Mouse (Mus musculus) forebrain, embryonic 15.5 days (tissue): ENCODE results near the gene Slc27a2. TPM values are rescaled to one million over a fixed set of nuclear protein-coding genes. Genes with fewer than 3 reads are reported as not detected.
"Not testable (repeated sequence)": the region's sequence is repeated elsewhere in the genome, so short reads cannot be mapped to it uniquely, and the experiment has no call there.

Source experiments
- ATAC-seq: fragments of 200-750 bp; cut with Nextera tagmentation; replicated peaks from 2 replicates; pipeline ENCODE4 v1.8.0; 2017; ENCODE audit warnings: mild to moderate bottlenecking, moderate TSS enrichment, moderate library complexity
- H3K27ac ChIP-seq: fragments of 300-500 bp; sonication (generic); replicated peaks from 2 replicates; pipeline ENCODE4 v1.5.1; 2015; ENCODE audit warnings: mild to moderate bottlenecking, inconsistent platforms
- H3K27me3 ChIP-seq: fragments of 300-500 bp; sonication (generic); 2 replicates; pipeline ENCODE4 v1.6.1; 2015; ENCODE audit warnings: inconsistent platforms
- H3K36me3 ChIP-seq: fragments of 300-500 bp; sonication (generic); 2 replicates; pipeline ENCODE4 v1.6.1; 2015; ENCODE audit warnings: mild to moderate bottlenecking, inconsistent platforms
- H3K4me1 ChIP-seq: fragments of 300-500 bp; sonication (generic); 2 replicates; pipeline ENCODE4 v1.6.1; 2015; ENCODE audit warnings: inconsistent platforms
- H3K4me2 ChIP-seq: fragments of 300-500 bp; sonication (generic); replicated peaks from 2 replicates; pipeline ENCODE4 v1.6.1; 2015; ENCODE audit warnings: mild to moderate bottlenecking, inconsistent platforms
- H3K4me3 ChIP-seq: fragments of 300-500 bp; sonication (generic); 2 replicates; pipeline ENCODE4 v1.5.1; 2015; ENCODE audit warnings: mild to moderate bottlenecking, inconsistent platforms
- H3K9ac ChIP-seq: fragments of 300-500 bp; sonication (generic); replicated peaks from 2 replicates; pipeline ENCODE4 v1.6.1; 2015; ENCODE audit warnings: mild to moderate bottlenecking, inconsistent platforms
- H3K9me3 ChIP-seq: fragments of 300-500 bp; sonication (generic); 2 replicates; pipeline ENCODE4 v1.6.1; 2016; ENCODE audit warnings: inconsistent platforms
- WGBS: fragments of 180-500 bp; shearing (Covaris S2); methylation state at CpG from one replicate; pipeline ENCODE4 v1.1.7; 2015; ENCODE audit warnings: mixed read lengths; 5-methylcytosine and 5-hydroxymethylcytosine counted together
- polyA plus RNA-seq: library from polyadenylated mRNA; unstranded; fragments of >200 nt; fragmentation: Nextera tagmentation; extraction: Ambion mirVana; gene quantifications from 2 replicates; pipeline ENCODE4 v1.2.1, GENCODE M21; 2015

Slc27a2 gene
- polyA plus RNA-seq, 1 experiment from 2014 or later: 4.3 TPM

GRCm38 (mm10) chr2:126596347-126597072 lies 44.3 kb downstream of the Slc27a2 start:
- no peak overlapping the region for H3K27ac ChIP-seq
- H3K27me3 ChIP-seq: no peaks in the 10 kb centered on the region
- no peaks in the 10 kb centered on the region for H3K36me3 ChIP-seq
- no peak overlapping the region for H3K4me3 ChIP-seq
- H3K4me2 ChIP-seq: no peak overlapping the region
- H3K9me3 ChIP-seq: no peaks in the 10 kb centered on the region
- peaks cover 5% of the 10 kb centered on the region; the same call in 1 of the 2 replicates for H3K4me1 ChIP-seq
- ATAC-seq: no peak
- no peak overlapping the region for H3K9ac ChIP-seq
- 89% methylated on average over 7 of the region's 7 CpGs for WGBS

GRCm38 (mm10) chr2:126597279-126598241 lies 45.4 kb downstream of the Slc27a2 start:
- no peak overlapping the region for H3K4me3 ChIP-seq
- H3K27me3 ChIP-seq: no peaks in the 10 kb centered on the region
- H3K9me3 ChIP-seq: no peaks in the 10 kb centered on the region
- H3K27ac ChIP-seq: no peak overlapping the region
- no peak overlapping the region for H3K4me2 ChIP-seq
- 86% methylated on average over 20 of the region's 20 CpGs for WGBS
- ATAC-seq: no peak
- no peak overlapping the region for H3K9ac ChIP-seq
- H3K4me1 ChIP-seq: peaks cover 5% of the 10 kb centered on the region; the same call in 1 of the 2 replicates
- H3K36me3 ChIP-seq: no peaks in the 10 kb centered on the region

GRCm38 (mm10) chr2:126598359-126598758 lies 46.2 kb downstream of the Slc27a2 start:
- Histone ChIP-seq H3K9me3 (no peaks in the 10 kb centered on the region), H3K27me3 (no peaks in the 10 kb centered on the region), H3K36me3 (no peaks in the 10 kb centered on the region), H3K27ac (no peak overlapping the region), H3K4me3 (no peak overlapping the region), H3K4me2 (no peak overlapping the region), H3K9ac (no peak overlapping the region), H3K4me1 (peaks cover 5% of the 10 kb centered on the region; the same call in 1 of the 2 replicates)
- no peak for ATAC-seq
- 47% methylated on average over 2 of the region's 2 CpGs for WGBS

- Histone ChIP-seq H3K4me1 (peaks cover 3% of the 10 kb centered on the region; the same call in 1 of the 2 replicates), H3K4me2 (no peak overlapping the region), H3K4me3 (no peak overlapping the region), H3K27ac (no peak overlapping the region), H3K36me3 (no peaks in the 10 kb centered on the region), H3K9me3 (no peaks in the 10 kb centered on the region), H3K9ac (no peak overlapping the region), H3K27me3 (no peaks in the 10 kb centered on the region)
- ATAC-seq: 0 out of 2 replicates have a peak, but pooled peaks have one; percentile 43
- 26% methylated on average over 3 of the region's 3 CpGs for WGBS
Observed at GRCm38 (mm10) chr2:126599005-126599404, 46.8 kb downstream of the Slc27a2 start.

GRCm38 (mm10) chr2:126600533-126600932 lies 48.3 kb downstream of the Slc27a2 start:
- no peaks in the 10 kb centered on the region for H3K27me3 ChIP-seq
- no peaks in the 10 kb centered on the region for H3K36me3 ChIP-seq
- WGBS: 82% methylated on average over 14 of the region's 14 CpGs

GRCm38 (mm10) chr2:126601918-126602600 lies 49.9 kb downstream of the Slc27a2 start:
- H3K27ac ChIP-seq: no peak overlapping the region
- no peak for ATAC-seq
- H3K9ac ChIP-seq: no peak overlapping the region
- H3K27me3 ChIP-seq: no peaks in the 10 kb centered on the region
- H3K36me3 ChIP-seq: no peaks in the 10 kb centered on the region
- H3K4me2 ChIP-seq: no peak overlapping the region
- H3K4me1 ChIP-seq: no peaks in the 10 kb centered on the region
- H3K9me3 ChIP-seq: no peaks in the 10 kb centered on the region
- WGBS: 92% methylated on average over 14 of the region's 14 CpGs
- H3K4me3 ChIP-seq: no peak overlapping the region

More at GRCm38 (mm10) chr2:126600533-126600932, 48.3 kb downstream of the Slc27a2 start:
- Histone ChIP-seq H3K9me3 (no peaks in the 10 kb centered on the region), H3K4me3 (no peak overlapping the region), H3K4me1 (no peaks in the 10 kb centered on the region), H3K27ac (no peak overlapping the region), H3K4me2 (no peak overlapping the region), H3K9ac (no peak overlapping the region)
- no peak for ATAC-seq

- H3K27me3 ChIP-seq: no peaks in the 10 kb centered on the region
- WGBS: 89% methylated on average over 15 of the region's 15 CpGs
- H3K4me1 ChIP-seq: no peaks in the 10 kb centered on the region
- H3K9ac ChIP-seq: no peak overlapping the region
- H3K36me3 ChIP-seq: no peaks in the 10 kb centered on the region
- H3K9me3 ChIP-seq: no peaks in the 10 kb centered on the region
- no peak for ATAC-seq
- H3K27ac ChIP-seq: no peak overlapping the region
- H3K4me2 ChIP-seq: no peak overlapping the region
- no peak overlapping the region for H3K4me3 ChIP-seq
Observed at GRCm38 (mm10) chr2:126606061-126606687, 54.0 kb downstream of the Slc27a2 start.

- Histone ChIP-seq H3K4me3 (no peak overlapping the region), H3K9me3 (no peaks in the 10 kb centered on the region), H3K9ac (no peak overlapping the region), H3K27ac (no peak overlapping the region), H3K36me3 (no peaks in the 10 kb centered on the region), H3K4me2 (no peak overlapping the region), H3K27me3 (no peaks in the 10 kb centered on the region), H3K4me1 (no peaks in the 10 kb centered on the region)
- no peak for ATAC-seq
- WGBS: 76% methylated on average over 4 of the region's 4 CpGs
Observed at GRCm38 (mm10) chr2:126606688-126607062, 54.5 kb downstream of the Slc27a2 start.

GRCm38 (mm10) chr2:126607553-126608203 lies 55.5 kb downstream of the Slc27a2 start:
- Histone ChIP-seq H3K9ac (no peak overlapping the region), H3K4me3 (no peak overlapping the region), H3K4me2 (no peak overlapping the region), H3K27ac (no peak overlapping the region), H3K27me3 (no peaks in the 10 kb centered on the region), H3K9me3 (no peaks in the 10 kb centered on the region), H3K36me3 (no peaks in the 10 kb centered on the region), H3K4me1 (no peaks in the 10 kb centered on the region)
- WGBS: 66% methylated on average over 10 of the region's 10 CpGs
- no peak for ATAC-seq

- not testable (repeated sequence) for H3K9ac ChIP-seq, H3K27ac ChIP-seq, H3K27me3 ChIP-seq, H3K9me3 ChIP-seq, ATAC-seq, H3K36me3 ChIP-seq, H3K4me1 ChIP-seq, H3K4me3 ChIP-seq, H3K4me2 ChIP-seq
- WGBS: 78% methylated on average over 12 of the region's 12 CpGs
Observed at GRCm38 (mm10) chr2:126609600-126609999, 57.4 kb downstream of the Slc27a2 start.

- 0 out of 2 replicates have a peak, but pooled peaks cover 3% of the 10 kb centered on the region for H3K4me1 ChIP-seq
- H3K9ac ChIP-seq: no peak overlapping the region
- H3K9me3 ChIP-seq: no peaks in the 10 kb centered on the region
- ATAC-seq: no peak
- H3K4me2 ChIP-seq: no peak overlapping the region
- no peak overlapping the region for H3K27ac ChIP-seq
- H3K27me3 ChIP-seq: no peaks in the 10 kb centered on the region
- no peak overlapping the region for H3K4me3 ChIP-seq
- WGBS: 91% methylated on average over 3 of the region's 3 CpGs
- H3K36me3 ChIP-seq: no peaks in the 10 kb centered on the region
Observed at GRCm38 (mm10) chr2:126615355-126615754, 63.1 kb downstream of the Slc27a2 start.
